Mouse (Mus musculus): ENCODE measurements at regions not wholly inside any gene's neighbourhood (a gene's known extent, or its start where the extent isn't known, plus 50 kb on each side); places are given as distances from the start of the nearest gene placed in this dataset.

GRCm38 (mm10) chr9:46824703-46825102 lies 173.8 kb upstream of the Gm4791 start:
- TF ChIP-seq CTCF (IDR thresholded peaks at IDR 0.05; ENCODE audit: extremely low read depth, insufficient read length, insufficient replicate concordance, low read depth, low read length) (no peak), POLR2A (IDR thresholded peaks at IDR 0.05; ENCODE audit: low read depth, low read length) (no peak)
- Histone ChIP-seq H3K4me3 (ENCODE audit: low read depth, low read length) (no peak overlapping the region), H3K36me3 (ENCODE audit: control insufficient read depth, insufficient read depth, low read length) (no peaks in the 10 kb centered on the region), H3K27ac (ENCODE audit: insufficient read depth, low read depth, low read length) (no peak overlapping the region), H3K27me3 (ENCODE audit: control insufficient read depth, insufficient read depth, low read length) (no peaks in the 10 kb centered on the region), H3K4me1 (ENCODE audit: control insufficient read depth, insufficient read depth, insufficient read length, low read length) (no peaks in the 10 kb centered on the region)
- 66% methylated on average over 4 of the region's 4 CpGs for WGBS

DNA sequence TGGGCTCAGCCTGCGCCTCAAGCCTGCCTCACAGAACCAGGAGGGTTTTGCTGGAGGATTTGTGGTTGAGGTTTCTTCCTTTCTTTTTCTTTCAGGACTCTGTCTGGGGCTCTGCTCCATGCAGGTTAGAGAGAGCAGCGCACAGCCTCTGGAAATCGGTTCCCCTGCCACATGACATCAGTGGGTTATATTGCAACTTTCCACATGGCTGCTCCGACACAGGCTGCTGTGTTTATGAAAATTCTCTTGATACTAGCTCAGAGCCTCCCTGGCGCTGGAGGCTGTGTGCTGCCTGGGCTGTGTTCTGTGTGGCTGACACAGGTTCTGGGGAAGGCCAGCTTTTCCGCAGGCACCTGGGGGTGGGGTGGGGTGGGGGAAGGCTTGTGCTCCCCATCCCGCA lies 178.7 kb upstream of the Gm4791 start:
- Histone ChIP-seq H3K27me3 (ENCODE audit: control insufficient read depth, insufficient read depth, low read length) (no peaks in the 10 kb centered on the region), H3K4me3 (ENCODE audit: low read depth, low read length) (no peak overlapping the region), H3K27ac (ENCODE audit: insufficient read depth, low read depth, low read length) (no peak overlapping the region), H3K4me1 (ENCODE audit: control insufficient read depth, insufficient read depth, insufficient read length, low read length) (no peaks in the 10 kb centered on the region), H3K36me3 (ENCODE audit: control insufficient read depth, insufficient read depth, low read length) (no peaks in the 10 kb centered on the region)
- 76% methylated on average over 7 of the region's 7 CpGs for WGBS
- TF ChIP-seq POLR2A (IDR thresholded peaks at IDR 0.05; ENCODE audit: low read depth, low read length) (no peak), CTCF (IDR thresholded peaks at IDR 0.05; ENCODE audit: extremely low read depth, insufficient read length, insufficient replicate concordance, low read depth, low read length) (no peak)

DNA sequence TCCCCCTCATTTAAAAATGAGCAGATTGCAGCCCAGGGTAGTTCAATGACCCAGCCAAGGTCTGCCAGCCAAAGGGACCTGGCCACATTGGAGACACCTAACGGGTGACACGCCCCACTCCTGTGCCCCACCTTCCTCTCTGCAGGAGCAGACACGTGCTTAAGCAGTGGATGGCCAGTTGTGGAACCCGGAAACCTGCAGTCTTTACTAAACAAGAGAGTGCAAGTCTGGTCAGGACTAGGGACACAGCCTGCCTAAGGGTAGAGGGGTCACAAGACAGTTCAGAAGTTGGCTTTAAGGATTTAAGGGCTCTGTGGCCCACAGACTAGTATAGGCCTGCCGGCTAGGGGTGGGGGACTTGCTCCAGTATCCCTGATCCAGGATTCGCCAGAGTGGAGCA lies 179.2 kb upstream of the Gm4791 start:
- Histone ChIP-seq H3K27me3 (ENCODE audit: control insufficient read depth, insufficient read depth, low read length) (no peaks in the 10 kb centered on the region), H3K4me3 (ENCODE audit: low read depth, low read length) (no peak overlapping the region), H3K4me1 (ENCODE audit: control insufficient read depth, insufficient read depth, insufficient read length, low read length) (no peaks in the 10 kb centered on the region), H3K27ac (ENCODE audit: insufficient read depth, low read depth, low read length) (no peak overlapping the region), H3K36me3 (ENCODE audit: control insufficient read depth, insufficient read depth, low read length) (no peaks in the 10 kb centered on the region)
- TF ChIP-seq POLR2A (IDR thresholded peaks at IDR 0.05; ENCODE audit: low read depth, low read length): no peak
- TF ChIP-seq CTCF (IDR thresholded peaks at IDR 0.05; ENCODE audit: extremely low read depth, insufficient read length, insufficient replicate concordance, low read depth, low read length): no peak
- WGBS: 34% methylated on average over 6 of the region's 6 CpGs

GRCm38 (mm10) chr9:46816126-46816525 lies 182.4 kb upstream of the Gm4791 start:
- WGBS: 65% methylated on average over 5 of the region's 5 CpGs
- no peak overlapping the region for H3K27ac ChIP-seq (ENCODE audit: insufficient read depth, low read depth, low read length)

DNA sequence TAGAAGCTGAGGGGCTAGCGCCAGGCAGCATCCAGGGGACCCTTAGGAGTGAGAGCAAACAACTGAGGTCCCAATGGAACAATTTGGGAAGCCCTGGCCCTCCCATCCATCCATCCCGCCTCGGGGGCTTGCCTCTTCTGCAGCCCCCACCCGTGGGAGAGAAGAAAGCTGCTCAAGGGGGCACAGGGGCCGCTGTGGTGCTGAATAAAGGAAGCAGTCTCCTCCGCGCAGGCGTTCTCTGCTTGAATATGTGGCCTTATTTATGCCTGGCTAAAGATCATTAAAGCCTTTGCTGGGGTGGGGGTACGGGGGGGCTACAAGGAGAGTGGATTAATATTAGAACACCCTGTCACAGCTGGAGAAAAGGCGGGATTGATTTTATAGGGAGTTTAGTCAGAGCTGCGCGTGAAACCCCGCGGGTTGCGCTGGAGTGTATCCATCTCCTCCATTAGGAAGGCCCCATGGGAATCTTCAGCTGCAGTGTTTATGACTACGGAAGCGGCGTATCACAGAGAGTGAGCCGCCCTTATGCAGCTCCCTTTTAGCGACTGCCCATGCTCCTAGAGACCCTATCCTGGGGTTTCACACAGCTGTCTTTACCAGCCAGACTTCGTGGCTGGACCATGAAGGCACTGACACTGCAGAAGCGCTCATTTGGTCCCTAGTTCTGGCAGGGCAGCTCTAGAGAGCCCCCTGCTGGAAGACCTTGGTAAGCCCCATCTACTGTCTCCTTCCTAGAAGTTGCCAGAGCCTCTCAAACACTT lies 183.9 kb upstream of the Gm4791 start:
- H3K27ac ChIP-seq (ENCODE audit: insufficient read depth, low read depth, low read length): no peak overlapping the region
- WGBS: 13% methylated on average over 22 of the region's 22 CpGs

More at GRCm38 (mm10) chr9:46816126-46816525, 182.4 kb upstream of the Gm4791 start:
- H3K27me3 ChIP-seq (ENCODE audit: control insufficient read depth, insufficient read depth, low read length): no peaks in the 10 kb centered on the region
- H3K4me1 ChIP-seq (ENCODE audit: control insufficient read depth, insufficient read depth, insufficient read length, low read length): no peaks in the 10 kb centered on the region
- no peak overlapping the region for H3K4me3 ChIP-seq (ENCODE audit: low read depth, low read length)
- TF ChIP-seq CTCF (IDR thresholded peaks at IDR 0.05; ENCODE audit: extremely low read depth, insufficient read length, insufficient replicate concordance, low read depth, low read length): no peak
- no peak for TF ChIP-seq POLR2A (IDR thresholded peaks at IDR 0.05; ENCODE audit: low read depth, low read length)
- H3K36me3 ChIP-seq (ENCODE audit: control insufficient read depth, insufficient read depth, low read length): no peaks in the 10 kb centered on the region

GRCm38 (mm10) chr9:46810266-46810665 lies 188.3 kb upstream of the Gm4791 start:
- Histone ChIP-seq H3K36me3 (ENCODE audit: control insufficient read depth, insufficient read depth, low read length) (no peaks in the 10 kb centered on the region), H3K4me3 (ENCODE audit: low read depth, low read length) (no peak overlapping the region), H3K27me3 (ENCODE audit: control insufficient read depth, insufficient read depth, low read length) (no peaks in the 10 kb centered on the region), H3K4me1 (ENCODE audit: control insufficient read depth, insufficient read depth, insufficient read length, low read length) (no peaks in the 10 kb centered on the region), H3K27ac (ENCODE audit: insufficient read depth, low read depth, low read length) (no peak overlapping the region)
- no peak for TF ChIP-seq CTCF (IDR thresholded peaks at IDR 0.05; ENCODE audit: extremely low read depth, insufficient read length, insufficient replicate concordance, low read depth, low read length)
- no peak for TF ChIP-seq POLR2A (IDR thresholded peaks at IDR 0.05; ENCODE audit: low read depth, low read length)
- WGBS: 79% methylated on average over 7 of the region's 7 CpGs

More for the DNA sequence above, 183.9 kb upstream of the Gm4791 start:
- Histone ChIP-seq H3K4me1 (ENCODE audit: control insufficient read depth, insufficient read depth, insufficient read length, low read length) (no peaks in the 10 kb centered on the region), H3K36me3 (ENCODE audit: control insufficient read depth, insufficient read depth, low read length) (no peaks in the 10 kb centered on the region), H3K4me3 (ENCODE audit: low read depth, low read length) (peak overlapping the region; percentile 27), H3K27me3 (ENCODE audit: control insufficient read depth, insufficient read depth, low read length) (no peaks in the 10 kb centered on the region)
- TF ChIP-seq CTCF (IDR thresholded peaks at IDR 0.05; ENCODE audit: extremely low read depth, insufficient read length, insufficient replicate concordance, low read depth, low read length) (peak; percentile 80; the same call in 1 of the 2 replicates), POLR2A (IDR thresholded peaks at IDR 0.05; ENCODE audit: low read depth, low read length) (no peak)

DNA sequence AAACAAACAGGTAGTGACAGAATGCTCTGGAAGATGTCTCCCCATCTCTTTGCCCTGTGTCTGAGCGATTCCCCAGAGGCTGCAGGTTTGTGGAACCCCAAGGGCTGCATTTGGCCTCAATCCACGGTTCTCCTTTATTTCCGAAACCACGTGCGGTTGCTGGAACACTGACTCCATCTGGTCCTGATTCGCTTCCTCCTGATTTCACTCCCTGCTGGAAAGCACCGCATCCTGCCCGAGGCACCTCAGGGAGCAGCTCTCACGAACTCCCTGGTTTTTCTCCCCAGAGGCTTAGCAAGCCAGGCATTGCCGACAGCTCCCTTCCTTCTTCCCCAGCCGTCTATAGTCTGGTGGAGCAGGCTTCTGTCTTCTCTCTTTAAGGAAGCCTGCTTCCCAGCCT lies 203.1 kb upstream of the Gm4791 start:
- Histone ChIP-seq H3K4me3 (ENCODE audit: low read depth, low read length) (no peak overlapping the region), H3K27me3 (ENCODE audit: control insufficient read depth, insufficient read depth, low read length) (no peaks in the 10 kb centered on the region), H3K27ac (ENCODE audit: insufficient read depth, low read depth, low read length) (no peak overlapping the region), H3K4me1 (ENCODE audit: control insufficient read depth, insufficient read depth, insufficient read length, low read length) (no peaks in the 10 kb centered on the region), H3K36me3 (ENCODE audit: control insufficient read depth, insufficient read depth, low read length) (no peaks in the 10 kb centered on the region)
- 77% methylated on average over 11 of the region's 11 CpGs for WGBS
- TF ChIP-seq CTCF (IDR thresholded peaks at IDR 0.05; ENCODE audit: extremely low read depth, insufficient read length, insufficient replicate concordance, low read depth, low read length): no peak

All from small intestine, adult 2 months (tissue).